Mouse (Mus musculus): Measurements from ENCODE around the gene Fam71a. TPM values are rescaled to one million over a fixed set of nuclear protein-coding genes. Genes with fewer than 3 reads are reported as not detected.
A peak's percentile ranks its signal among the peaks of the same experiment; 100 is the strongest.

Gene Fam71a
- not detected in 2 replicates for polyA plus RNA-seq (2015; fragmentation: Nextera tagmentation; extraction: Ambion mirVana)

- no peak for DNase-seq (ENCODE audit: low spot score)
Observed at GRCm38 (mm10) chr1:191164717-191165116, at the start of gene Fam71a. TSS of gene Fam71a (minus strand) at chr1:191164817.

- DNase-seq (ENCODE audit: low spot score) = no peak
Observed at GRCm38 (mm10) chr1:191211096-191211495, 46.5 kb upstream of the Fam71a start.

GRCm38 (mm10) chr1:191205791-191206190 lies 41.2 kb upstream of the Fam71a start:
- DNase-seq (ENCODE audit: low spot score) = no peak

- no peak for DNase-seq (ENCODE audit: low spot score)
Observed at GRCm38 (mm10) chr1:191204876-191205275, 40.3 kb upstream of the Fam71a start.

GRCm38 (mm10) chr1:191203496-191203895 lies 38.9 kb upstream of the Fam71a start:
- no peak for DNase-seq (ENCODE audit: low spot score)

GRCm38 (mm10) chr1:191202208-191202952 lies 37.8 kb upstream of the Fam71a start:
- DNase-seq (ENCODE audit: low spot score) = no peak

GRCm38 (mm10) chr1:191200816-191201602 lies 36.4 kb upstream of the Fam71a start:
- no peak for DNase-seq (ENCODE audit: low spot score)

GRCm38 (mm10) chr1:191197916-191198315 lies 33.3 kb upstream of the Fam71a start:
- DNase-seq (ENCODE audit: low spot score) = no peak

GRCm38 (mm10) chr1:191196016-191196415 lies 31.4 kb upstream of the Fam71a start:
- no peak for DNase-seq (ENCODE audit: low spot score)

GRCm38 (mm10) chr1:191193657-191194424 lies 29.2 kb upstream of the Fam71a start:
- peak; percentile 40 for DNase-seq (ENCODE audit: low spot score)

- DNase-seq (ENCODE audit: low spot score) = no peak
Observed at GRCm38 (mm10) chr1:191192751-191193150, 28.1 kb upstream of the Fam71a start.

- DNase-seq (ENCODE audit: low spot score) = no peak
Observed at GRCm38 (mm10) chr1:191192213-191192612, 27.6 kb upstream of the Fam71a start.

- DNase-seq (ENCODE audit: low spot score) = no peak
Observed at GRCm38 (mm10) chr1:191189671-191190372, 25.2 kb upstream of the Fam71a start.

- peak; percentile 14 for DNase-seq (ENCODE audit: low spot score)
Observed at GRCm38 (mm10) chr1:191186386-191186770, 21.8 kb upstream of the Fam71a start.

GRCm38 (mm10) chr1:191185761-191186385 lies 21.3 kb upstream of the Fam71a start:
- DNase-seq (ENCODE audit: low spot score) = no peak

- no peak for DNase-seq (ENCODE audit: low spot score)
Observed at GRCm38 (mm10) chr1:191184841-191185251, 20.2 kb upstream of the Fam71a start.

- no peak for DNase-seq (ENCODE audit: low spot score)
Observed at GRCm38 (mm10) chr1:191184066-191184815, 19.6 kb upstream of the Fam71a start.

- peak; percentile 11 for DNase-seq (ENCODE audit: low spot score)
Observed at GRCm38 (mm10) chr1:191183163-191184065, 18.8 kb upstream of the Fam71a start.
